Mouse (Mus musculus) spleen, adult 18-20 months (tissue): Measurements from ENCODE around the gene Atxn1.

ENCODE experiments used
- DNase-seq, 2 experiments: peaks; one replicate each; pipeline ENCODE4 v3.0.0; 2022; ENCODE audit warnings: mixed read lengths in 2 of 2

Gene Atxn1

GRCm38 (mm10) chr13:45821764-45822490 is 142.9 kb downstream of the Atxn1 start:
- no peak for DNase-seq

DNA sequence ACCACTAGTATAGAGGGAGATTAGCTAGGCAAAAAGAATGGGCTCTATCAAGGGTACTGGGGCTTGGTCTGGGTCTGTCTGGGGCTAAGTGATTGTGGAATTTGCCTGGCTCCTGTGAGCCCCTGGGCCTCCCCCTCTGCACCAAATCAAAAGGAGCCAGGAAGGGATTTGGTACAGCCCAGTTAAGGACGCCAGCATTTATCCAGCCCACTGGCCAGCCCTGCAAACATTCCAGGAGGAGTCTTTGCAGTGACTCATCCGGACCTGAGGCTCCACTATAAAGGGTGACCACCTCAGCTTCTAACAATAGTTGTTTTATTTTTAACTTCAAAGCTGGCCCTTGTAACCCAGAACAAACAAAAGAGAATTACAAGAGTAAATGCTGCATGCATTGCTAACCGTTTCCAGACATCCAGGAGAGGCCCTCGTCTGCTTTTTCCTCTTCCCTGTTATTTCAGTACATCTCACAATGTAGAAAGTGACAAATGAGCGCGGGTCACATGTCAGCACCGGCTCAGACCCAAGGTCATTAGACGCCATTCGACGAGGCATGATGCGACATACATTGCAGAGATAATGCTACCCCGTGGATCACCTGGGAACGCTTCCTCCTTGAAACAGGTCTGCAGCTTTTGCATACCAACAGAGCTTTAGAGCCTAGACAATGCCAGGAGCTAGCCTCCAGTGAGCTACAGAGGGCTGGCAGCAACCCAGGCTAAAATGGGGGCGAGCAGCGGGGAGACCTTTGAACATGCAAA is 144.2 kb downstream of the Atxn1 start:
- no peak for DNase-seq

DNA sequence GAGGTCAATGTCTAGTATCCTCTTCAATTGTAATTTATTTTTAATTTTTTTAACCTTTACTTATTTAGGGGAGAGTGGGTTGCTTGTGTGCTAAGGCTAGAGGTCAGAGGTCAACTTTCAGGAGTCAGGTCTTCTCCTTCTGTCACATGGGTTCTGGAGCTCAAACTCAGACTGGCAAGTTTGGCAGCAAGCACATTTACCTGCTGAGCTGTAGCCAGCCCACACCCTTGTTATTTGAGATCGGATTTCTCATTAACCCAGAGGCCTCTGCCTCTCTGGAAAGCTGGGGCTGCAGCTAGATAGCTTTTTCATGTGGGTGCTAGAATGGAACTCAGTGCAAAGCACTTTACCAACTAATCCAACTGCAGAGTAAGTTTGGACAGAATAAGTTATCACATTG is 148.1 kb downstream of the Atxn1 start:
- DNase-seq: no peak

- no peak for DNase-seq
These were observed 154.9 kb downstream of the Atxn1 start for GRCm38 (mm10) chr13:45809777-45810410.

- DNase-seq: peak in 1 of 2 experiments; percentile 39
These were observed 157.2 kb downstream of the Atxn1 start for GRCm38 (mm10) chr13:45807593-45808043.

DNA sequence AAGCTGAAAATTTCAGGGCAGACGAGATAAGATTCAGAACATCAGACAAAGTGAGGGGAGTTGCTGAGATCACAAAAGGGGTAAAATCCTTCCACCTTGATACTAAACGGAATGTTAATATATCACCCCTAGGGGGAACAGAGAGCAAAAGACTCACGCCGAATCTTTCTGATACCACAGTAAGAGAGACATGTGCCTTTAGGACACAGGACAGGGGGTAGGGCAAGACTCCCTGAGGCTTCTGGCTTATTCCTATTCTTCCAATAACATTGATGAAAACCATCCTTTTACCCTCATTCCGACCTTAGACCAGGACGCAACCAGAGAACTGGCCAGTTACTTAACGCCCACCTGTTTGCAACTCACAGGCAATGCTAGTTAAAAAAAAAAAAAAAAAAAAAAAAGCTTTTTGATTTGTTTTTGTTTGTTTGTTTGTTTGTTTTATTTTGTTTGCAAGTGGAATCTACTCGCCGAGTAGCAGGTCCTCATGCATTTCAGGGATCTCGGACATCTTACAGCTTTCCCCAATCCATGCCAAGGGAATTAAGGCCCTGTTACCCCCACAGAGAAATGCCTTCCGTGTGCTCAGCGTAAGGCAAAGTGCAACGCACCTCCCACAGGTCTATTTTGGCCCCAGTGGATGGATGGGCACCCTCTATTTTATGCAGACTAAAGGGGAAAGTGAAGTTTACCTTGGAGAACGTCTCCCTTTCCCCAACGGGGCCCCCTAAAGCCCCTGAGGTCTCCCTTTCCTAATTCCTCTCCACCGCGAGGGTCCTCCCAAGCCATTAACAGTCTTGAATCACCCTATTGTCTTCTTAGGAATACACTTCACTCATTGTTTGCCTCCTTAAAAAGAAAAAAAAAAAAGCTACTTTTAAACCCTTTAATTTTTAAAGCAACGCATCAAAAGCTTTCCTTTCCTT is 157.9 kb downstream of the Atxn1 start:
- no peak for DNase-seq

DNA sequence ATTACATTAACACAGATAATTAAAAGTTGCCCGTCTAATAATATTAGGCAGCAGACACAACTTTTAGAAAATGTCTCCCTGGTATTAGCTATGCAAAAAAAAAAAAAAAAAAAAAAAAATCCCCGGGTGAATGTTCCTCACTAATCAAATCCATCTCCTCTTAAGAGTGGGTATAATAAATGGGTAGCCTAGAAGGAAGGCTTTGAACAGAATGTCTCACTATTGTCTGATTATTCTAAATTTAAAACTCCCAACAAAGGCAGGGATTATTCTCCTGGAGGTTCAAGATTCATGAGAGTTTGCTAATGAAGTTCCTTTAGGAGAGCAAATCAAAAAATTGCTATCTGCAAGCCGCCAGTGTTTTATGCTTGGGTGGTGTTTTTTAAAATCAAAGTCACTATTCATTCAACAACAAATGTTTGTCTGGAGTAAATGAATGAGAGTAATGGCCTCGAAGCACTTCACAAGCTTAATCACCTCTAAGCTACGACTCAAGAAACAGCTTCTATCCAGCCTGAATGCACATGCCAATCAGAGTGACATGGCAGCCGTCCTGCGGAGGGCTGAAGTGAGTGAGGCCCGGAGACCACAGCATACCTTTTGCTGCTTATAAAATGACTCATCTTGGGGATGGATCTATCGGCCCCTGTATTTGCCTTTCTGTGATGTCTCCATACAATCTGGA is 158.8 kb downstream of the Atxn1 start:
- no peak for DNase-seq

GRCm38 (mm10) chr13:45802620-45803410 is 162.0 kb downstream of the Atxn1 start:
- DNase-seq: no peak

- DNase-seq: no peak
These were observed 166.6 kb downstream of the Atxn1 start for GRCm38 (mm10) chr13:45798248-45798647.

- no peak for DNase-seq
These were observed 167.1 kb downstream of the Atxn1 start for GRCm38 (mm10) chr13:45797696-45798095.

DNA sequence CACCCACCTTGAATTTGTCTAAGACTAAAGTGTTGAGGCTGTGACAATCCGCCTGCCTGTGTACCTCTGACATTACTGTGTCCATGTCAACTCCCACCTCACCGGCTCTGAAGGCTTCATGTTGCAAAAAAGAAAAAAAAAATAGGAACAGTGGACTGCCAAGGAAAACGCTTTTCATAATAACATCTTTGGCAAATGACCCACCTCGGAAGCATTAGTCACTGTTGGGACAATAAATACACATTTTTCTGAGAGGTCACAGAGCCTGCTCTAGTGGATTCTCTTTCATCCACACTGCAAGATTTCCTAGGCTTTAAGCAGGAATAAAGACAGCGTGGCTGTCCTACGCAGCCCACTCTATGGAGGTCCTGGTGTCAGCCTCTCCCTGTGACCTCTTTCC is 168.5 kb downstream of the Atxn1 start:
- DNase-seq: no peak

DNA sequence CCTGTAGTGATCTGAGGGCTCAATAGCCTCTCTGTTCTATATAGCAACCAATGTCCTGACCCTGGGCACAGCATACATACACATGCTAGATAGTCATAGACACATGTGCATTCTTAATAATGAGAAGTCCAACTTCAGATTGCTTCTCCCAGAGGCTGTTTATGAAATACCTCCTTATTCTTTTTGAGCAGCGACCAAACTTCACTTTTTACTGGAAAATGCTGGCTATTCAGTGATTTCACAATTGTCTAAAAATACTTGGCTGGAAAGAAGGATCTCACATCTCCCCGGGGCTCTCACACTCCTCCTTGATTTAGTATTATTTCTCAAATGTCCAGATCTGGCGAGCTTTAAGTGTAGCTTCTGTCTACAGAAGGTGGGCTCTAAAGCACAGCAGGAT is 171.0 kb downstream of the Atxn1 start:
- no peak for DNase-seq

DNA sequence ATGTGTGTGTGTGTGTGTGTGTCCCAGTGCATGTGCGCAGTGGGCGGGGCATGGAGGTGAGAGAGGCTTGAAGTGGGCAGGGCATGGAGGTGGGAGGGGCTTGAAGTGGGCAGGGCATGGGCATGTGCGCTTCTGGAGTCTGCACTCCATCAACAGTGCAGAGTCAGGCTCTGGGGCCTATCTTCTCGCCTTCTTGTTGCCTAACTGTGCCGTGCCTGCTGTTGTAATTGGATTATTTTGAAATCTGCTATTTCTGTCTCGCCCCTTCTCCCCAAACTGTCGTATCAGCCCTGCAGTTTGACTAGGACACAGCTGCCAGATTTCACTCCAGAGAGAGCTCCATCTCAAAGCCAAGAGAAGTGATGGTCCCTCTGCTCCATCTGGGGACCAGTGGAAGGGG is 178.4 kb downstream of the Atxn1 start:
- DNase-seq: no peak

DNA sequence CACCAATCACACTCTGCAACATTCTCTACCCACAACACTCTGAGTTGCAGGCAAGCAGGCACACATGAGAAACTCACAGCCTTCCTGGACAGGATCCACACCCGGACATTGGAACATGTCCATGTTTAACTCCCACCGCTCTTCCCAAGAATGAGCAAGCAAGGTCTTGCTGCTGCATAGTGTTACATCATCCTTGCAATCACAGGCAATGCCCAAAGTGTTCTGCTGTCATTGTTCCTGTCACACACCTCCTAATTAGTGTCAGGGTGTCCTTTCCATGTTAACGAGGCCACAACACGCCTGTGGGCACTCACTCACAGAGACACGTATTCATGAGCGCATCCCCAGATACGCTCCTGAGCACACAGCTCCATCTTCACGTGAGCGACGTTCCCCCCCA is 181.1 kb downstream of the Atxn1 start:
- DNase-seq: no peak

DNA sequence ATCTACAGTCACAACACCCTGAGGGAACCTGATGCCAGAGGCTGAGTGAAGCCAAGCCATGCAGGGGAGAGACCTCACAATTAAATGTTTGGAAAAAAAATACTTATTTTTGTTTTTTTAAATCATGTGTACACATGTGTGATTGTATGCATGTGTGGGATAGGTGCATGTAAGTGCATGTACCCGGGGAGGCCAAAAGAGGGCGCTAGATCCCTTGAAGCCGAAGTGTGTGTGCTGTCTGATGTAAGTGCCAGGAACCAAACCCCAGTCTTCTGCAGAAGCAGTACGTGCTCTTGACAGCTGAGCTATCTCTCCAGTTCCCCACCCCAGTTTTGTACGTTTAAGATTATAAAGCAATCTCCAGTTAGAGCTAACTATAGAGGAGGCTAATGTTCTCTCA is 186.1 kb downstream of the Atxn1 start:
- no peak for DNase-seq

DNA sequence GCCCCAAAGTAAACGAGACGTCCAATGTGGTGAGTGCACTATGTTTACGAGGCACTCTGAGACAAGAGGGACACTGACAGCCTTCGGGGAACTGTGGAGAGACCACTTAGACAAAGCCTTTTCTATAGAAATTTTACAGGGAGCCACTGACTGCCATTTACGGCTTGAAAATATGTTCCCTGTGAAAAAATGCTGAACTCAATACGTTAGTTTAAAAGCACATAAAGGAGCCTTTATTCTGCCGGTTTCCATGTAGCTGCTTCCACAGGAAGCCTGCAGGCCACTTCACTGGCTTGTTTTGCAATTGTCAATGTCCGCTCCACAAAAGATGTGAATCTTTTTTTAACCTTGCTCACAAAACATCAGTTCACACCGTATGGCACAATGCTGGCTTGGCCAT is 186.6 kb downstream of the Atxn1 start:
- no peak for DNase-seq

DNA sequence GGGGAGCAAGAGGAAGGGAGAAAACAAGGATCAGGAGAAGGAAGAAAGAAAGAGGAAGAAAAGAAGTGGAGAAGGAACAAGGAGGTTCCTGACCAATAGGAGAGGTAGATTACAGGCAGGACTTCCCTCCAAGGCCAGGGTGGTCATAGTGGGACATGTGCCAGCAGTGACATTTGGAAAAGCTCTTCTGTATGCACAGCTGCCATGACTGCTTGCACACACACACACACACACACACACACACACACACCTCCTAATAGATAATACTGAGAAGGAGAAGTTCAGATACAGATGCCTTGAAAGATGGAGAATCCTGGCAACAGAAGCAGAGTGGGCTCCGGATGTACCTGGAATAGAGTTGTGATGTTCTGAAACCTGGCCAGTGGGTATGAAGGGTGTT is 189.3 kb downstream of the Atxn1 start:
- DNase-seq: no peak

DNA sequence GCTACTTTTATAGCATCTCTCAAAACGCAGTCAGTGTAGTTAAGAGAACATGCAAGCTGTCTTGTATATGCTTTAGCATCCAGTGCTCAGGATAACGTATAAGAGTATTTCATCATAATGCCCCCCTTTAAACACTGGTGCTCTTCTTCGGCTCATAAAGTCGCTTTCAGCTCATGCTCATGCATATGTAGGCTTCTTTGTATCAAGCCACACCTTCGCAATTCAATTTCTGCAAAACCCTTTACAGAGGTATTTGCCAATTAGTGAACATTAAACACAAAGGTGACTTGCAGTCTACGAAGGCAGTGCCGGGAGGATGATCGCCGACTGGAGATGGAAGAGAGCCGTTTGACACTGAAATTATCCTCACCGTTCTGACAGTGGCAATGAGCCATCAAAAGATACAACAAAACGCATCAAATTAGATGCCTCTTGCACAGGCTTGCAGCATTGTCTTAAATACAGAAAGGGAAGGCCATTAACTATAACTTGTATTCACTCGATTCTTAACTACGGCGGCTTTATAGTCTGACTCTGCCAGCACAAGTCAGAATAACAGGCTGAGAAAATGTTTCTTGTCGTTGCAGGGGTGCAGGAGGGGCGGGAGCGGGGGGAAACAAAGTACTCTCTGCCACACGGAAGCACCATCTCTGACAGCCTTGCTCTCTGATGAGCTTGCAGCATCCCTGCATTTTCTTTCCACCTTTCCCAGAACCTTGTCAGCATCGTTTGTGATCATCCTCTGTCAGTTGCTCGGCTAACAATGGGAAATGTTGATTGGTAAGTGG is 191.2 kb downstream of the Atxn1 start:
- DNase-seq: no peak

- no peak for DNase-seq
These were observed 195.1 kb downstream of the Atxn1 start for GRCm38 (mm10) chr13:45769757-45770156.

GRCm38 (mm10) chr13:45768250-45768649 is 196.6 kb downstream of the Atxn1 start:
- no peak for DNase-seq
